Mouse (Mus musculus): Measurements from ENCODE around the gene Gm17728.
"Not testable (repeated sequence)": the region's sequence is repeated elsewhere in the genome, so short reads cannot be mapped to it uniquely, and the experiment has no call there.

Gene Gm17728

DNA sequence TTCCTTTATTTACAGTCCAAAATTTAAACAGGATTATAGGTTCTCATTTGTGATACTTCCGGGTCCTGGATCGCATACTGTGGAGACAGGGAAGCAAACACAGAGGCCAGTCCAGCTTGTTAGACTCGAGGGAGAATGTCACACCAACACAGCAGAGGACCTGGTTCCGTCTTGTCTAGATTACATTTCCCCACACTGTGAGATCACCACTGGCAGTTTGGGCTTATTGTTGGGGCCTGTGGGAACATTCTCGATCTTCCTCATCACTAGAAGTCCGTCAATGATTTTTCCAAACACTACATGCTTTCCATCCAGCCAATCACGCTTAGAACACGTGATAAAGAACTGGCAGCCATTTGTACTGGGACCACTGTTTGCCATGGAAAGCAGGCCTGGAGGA, at the start of gene Gm17728:
Gm17728 (plus strand) TSS at position 301 of the 400 bp plus-strand sequence.
- not testable (repeated sequence) for DNase-seq (ENCODE audit: low spot score)

DNA sequence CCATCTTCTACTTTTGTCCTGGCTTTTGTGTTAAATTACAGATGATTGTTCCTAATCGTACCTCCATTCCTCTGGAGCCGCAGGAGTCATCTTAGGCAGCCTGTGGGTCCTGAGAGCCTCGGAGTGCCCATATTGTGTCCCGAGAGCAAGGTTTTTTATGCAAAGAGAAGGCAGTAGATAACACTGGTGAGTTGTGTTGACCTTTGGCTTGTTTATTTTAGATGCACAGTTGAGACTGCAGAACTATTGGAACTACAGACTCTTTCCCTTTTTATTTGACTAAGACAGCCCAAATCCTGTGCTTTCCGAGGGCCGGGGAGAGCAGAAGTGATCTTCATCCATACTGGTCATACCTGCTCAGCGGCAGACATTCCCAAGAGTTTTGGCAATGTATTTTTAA, 24.4 kb upstream of the Gm17728 start:
- no peak for DNase-seq (ENCODE audit: low spot score)

DNA sequence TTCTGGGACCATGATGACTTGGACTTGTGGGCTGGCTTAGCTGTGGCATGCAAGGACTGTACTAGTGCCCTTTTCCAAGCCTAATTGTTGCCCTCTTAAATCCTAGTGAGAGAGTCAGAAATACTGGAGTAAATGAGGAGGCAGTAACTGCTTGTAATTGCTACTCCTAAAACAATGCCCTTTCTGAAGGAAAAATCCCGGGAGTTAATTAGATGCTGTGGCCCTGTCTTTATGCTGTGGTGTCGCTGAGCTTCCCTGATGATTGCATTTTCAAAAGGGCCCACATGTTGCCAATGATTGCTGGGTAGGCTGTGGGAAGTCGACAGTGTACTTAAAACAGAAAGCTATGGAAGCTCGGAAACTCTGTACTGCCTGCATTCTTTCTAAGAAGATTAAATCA, 23.3 kb upstream of the Gm17728 start:
- DNase-seq (ENCODE audit: low spot score): peak; percentile 11

DNA sequence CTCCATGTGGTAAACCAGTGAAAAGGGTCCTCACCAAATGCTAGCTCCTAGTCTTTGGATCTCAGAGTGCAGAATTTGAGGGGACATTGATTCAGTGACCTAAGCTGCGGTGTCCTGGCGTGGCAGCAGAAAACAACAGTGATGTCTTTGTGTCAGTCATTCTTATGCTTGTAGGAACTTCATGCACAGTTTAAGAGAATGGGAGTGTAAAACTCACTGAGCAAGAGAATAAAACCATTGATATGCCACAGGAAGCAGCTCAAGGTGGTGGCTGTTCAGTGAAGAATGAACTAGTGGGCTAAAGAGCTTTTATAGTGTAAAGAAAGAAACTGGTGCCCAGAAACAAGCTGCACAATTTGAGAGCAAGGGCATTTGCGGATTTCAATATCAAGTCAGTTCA, 17.9 kb upstream of the Gm17728 start:
- no peak for DNase-seq (ENCODE audit: low spot score)

DNA sequence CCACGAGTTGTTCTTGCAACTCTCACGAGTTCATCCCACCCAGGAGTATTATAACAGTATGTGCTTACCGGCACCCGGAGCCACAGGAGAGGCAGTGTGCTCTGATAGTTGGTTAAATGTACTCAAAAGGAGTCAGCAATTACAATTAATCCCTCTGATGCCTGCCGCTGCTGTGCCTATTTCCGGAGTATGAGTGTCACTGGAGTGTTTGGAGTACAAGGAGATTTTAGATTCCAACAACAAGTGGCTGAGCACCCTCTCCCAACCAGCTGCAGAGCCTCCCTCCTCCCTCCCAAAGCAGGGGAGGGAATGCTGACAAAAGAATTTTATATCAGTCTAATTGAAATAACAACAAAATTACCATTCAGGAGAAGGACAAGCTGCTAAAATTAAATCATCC, 14.2 kb upstream of the Gm17728 start:
- DNase-seq (ENCODE audit: low spot score): no peak

DNA sequence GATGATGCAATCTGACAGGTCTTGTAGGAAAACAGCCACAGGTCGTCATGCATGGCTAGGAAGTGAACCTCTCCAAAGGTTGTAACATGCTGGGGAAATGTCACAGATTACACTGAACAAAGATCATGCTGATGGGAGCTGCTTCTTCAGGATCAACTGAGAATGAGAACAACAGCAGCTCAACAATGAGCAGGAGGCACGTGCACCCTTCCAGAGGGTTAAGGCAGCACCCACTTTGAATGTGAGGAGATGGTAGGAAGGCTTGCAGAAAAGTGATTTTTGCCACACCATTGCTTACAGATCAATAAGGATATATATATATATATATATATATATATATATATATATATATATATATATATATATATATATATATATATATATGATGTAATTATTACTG, 2.8 kb upstream of the Gm17728 start:
- no peak for DNase-seq (ENCODE audit: low spot score)

DNA sequence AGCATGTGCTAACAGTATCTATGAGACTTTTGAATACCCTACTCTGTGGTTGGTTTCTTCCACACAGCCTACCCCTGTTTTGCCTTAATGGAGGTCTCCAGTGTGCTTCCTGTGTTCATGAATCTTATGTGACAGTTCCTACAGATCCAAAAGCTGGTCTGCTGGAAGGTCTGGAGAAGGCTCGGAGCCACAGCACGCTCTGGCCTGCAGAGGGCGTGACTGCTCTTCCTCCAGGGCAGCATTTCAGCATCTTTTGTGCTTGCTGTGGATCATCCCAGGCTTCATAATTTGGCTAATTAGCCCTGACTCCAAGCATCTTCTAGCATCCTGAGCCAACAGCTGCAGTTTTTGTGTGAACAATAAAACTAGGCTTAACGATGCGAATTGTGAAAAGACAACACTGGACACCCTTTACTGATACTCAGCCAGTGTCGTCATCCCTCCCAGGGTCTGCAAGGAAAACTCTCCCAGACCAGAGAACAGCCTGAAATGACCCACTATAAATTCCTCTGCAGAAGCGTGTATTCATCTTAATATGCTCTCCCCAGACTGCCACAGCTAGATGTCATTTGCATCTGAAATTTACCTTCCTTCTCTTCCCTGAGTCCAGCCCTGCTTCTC, 6.6 kb downstream of the Gm17728 start:
- peak; percentile 79 for DNase-seq (ENCODE audit: low spot score)

DNA sequence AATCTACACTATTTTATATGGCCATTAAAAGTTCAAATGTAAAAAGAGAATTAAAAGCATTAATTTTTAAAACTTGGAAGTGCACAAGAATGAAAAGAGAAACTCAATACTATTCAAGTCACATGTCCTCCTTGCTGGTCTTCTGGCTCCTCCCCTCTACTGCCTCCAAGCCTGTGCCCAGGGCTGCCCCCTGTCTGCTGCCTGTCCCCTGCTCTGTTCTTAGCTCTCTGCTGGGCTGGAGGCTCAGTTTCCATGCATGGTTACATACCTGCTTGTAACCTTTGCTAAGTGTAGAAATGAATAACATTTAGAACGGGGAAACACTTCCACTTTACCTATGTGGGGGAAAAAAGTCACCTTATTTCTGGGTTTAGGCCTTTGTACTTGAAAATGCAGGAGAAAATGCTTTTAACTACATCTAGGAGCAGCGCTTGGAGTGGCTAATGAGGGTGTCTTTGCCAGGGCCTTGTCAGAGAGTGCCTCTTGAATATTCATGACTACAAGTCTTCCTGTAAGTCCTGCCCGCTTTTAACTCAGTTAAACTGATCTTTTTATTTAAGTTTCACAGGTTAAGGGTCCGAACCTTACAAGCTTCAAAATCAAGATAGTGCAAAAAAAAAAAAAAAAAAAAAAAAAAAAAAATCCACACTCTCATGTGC, 18.3 kb downstream of the Gm17728 start:
- DNase-seq (ENCODE audit: low spot score): no peak

DNA sequence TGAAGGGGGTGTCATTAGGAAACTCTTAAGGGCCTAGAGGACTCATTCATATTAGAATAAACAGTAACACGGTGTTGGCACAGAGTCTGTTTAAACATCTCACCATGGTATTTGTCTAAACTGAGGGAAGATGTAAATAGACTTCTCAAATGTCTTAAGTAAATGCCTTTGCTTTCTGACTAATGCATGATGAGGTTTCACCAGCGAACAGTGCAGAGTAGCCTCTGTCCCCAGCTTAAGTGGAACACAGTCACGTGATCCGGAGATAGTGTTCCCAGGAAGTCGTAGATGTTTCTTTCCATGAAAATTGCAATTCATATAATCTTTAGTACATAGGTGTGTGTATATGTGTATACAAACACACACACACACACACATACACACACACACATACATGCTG, 34.5 kb downstream of the Gm17728 start:
- DNase-seq (ENCODE audit: low spot score): no peak

DNA sequence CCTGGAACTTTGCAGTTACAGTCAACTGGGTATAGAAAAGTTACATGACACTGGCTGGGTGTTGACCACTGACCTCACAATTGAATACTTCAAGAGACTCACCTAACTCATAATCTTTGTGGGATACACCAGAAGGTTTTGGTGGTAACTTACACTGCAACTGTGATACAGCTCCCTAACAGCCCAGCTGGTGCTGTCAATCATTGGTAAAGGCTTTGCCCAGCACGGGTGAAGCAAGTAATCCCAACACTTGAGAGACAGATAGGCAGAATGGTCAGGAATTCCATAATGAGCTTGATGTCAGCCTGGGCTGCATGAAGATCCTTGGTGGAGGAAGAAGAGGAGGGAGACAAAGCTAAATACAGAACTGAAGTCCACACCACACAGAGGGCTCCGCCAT, 39.0 kb downstream of the Gm17728 start:
- DNase-seq (ENCODE audit: low spot score): no peak
